ENCODE assay signal across 19 mouse cellular contexts in genomic region chr10:27174271-27174670, GRCm38 (mm10).
DNase-seq lines count a peak whose midpoint lies in the region; TF ChIP-seq lines count a peak whose summit lies in the region.
"Had no signal": no experiment of that assay in that cellular context is flagged by ENCODE, and none has a peak within 500 bp of the region (broad histone marks: within the 10 kb centered on the region; RNA-seq: fewer than 3 reads in every experiment).

No protein-coding gene starts in this region.

- peaks cover 5% of the 10 kb centered on the region; the same call in 1 of the 2 replicates for H3K4me1 ChIP-seq in embryonic fibroblast, embryonic 13.5 days (ENCODE audit: control insufficient read depth, insufficient read depth, low read length)
- H3K4me1 ChIP-seq: forebrain, embryonic 12.5 days; hindbrain, embryonic 12.5 days; hindbrain, embryonic 15.5 days had no signal

- peak overlapping the region; percentile 96 for H3K27ac ChIP-seq in embryonic fibroblast, embryonic 13.5 days (ENCODE audit: insufficient read depth, low read length)
- H3K27ac ChIP-seq: forebrain, embryonic 12.5 days; gastrocnemius, adult 2 months; hindbrain, embryonic 12.5 days; hindbrain, embryonic 15.5 days had no signal

- no peak overlapping the region for H3K4me3 ChIP-seq in embryonic fibroblast, embryonic 13.5 days (ENCODE audit: insufficient read depth, low read length)
- H3K4me3 ChIP-seq: forebrain, embryonic 12.5 days; gastrocnemius, adult 2 months; hindbrain, embryonic 12.5 days; hindbrain, embryonic 15.5 days had no signal

- TF ChIP-seq CTCF in embryonic fibroblast, embryonic 13.5 days (IDR thresholded peaks at IDR 0.05; ENCODE audit: borderline replicate concordance, insufficient read depth, low read length), result no peak

- DNase-seq in adrenal gland, adult 2 months, result peak; percentile 4
- no peak for DNase-seq in adrenal gland, postnatal 4 days (ENCODE audit: low spot score in 2 of 2)
- DNase-seq in lung, postnatal 10 days, result peak; percentile 4
- no peak for DNase-seq in lung, adult 18-20 months
- DNase-seq in right cerebral cortex, postnatal 4 days, result no peak
- no peak for DNase-seq in left cerebral cortex, adult 8-10 months (ENCODE audit: low spot score in 2 of 2)
- DNase-seq: adrenal gland, postnatal 10 days; B cell, adult 2 months; cerebellum, adult 18-20 months; cerebellum, adult 9-10 months; cerebellum, postnatal 14 days; forebrain, postnatal 0 days; gastrocnemius, adult 2 months; gastrocnemius, postnatal 14 days; heart, adult 11 months had no signal

- TF ChIP-seq POLR2A in embryonic fibroblast, embryonic 13.5 days (IDR thresholded peaks at IDR 0.05; ENCODE audit: low read depth, low read length), result no peak

Comparison
In these comparisons a context has a peak if more than half of its experiments do, and no peak if none do; other contexts are left out.
1. DNase-seq: peak in adrenal gland, adult 2 months (single experiment) and lung, postnatal 10 days (single experiment); none in adrenal gland, postnatal 4 days (0 of 2), lung, adult 18-20 months (0 of 2), right cerebral cortex, postnatal 4 days (single experiment) and left cerebral cortex, adult 8-10 months (0 of 2).